Mouse (Mus musculus): ENCODE data around the gene Gm12216. TPM values are rescaled to one million over a fixed set of nuclear protein-coding genes. Genes with fewer than 3 reads are reported as not detected.

The Gm12216 gene
- polyA plus RNA-seq, 1 experiment from 2014 or later, result 0.41 TPM

DNA sequence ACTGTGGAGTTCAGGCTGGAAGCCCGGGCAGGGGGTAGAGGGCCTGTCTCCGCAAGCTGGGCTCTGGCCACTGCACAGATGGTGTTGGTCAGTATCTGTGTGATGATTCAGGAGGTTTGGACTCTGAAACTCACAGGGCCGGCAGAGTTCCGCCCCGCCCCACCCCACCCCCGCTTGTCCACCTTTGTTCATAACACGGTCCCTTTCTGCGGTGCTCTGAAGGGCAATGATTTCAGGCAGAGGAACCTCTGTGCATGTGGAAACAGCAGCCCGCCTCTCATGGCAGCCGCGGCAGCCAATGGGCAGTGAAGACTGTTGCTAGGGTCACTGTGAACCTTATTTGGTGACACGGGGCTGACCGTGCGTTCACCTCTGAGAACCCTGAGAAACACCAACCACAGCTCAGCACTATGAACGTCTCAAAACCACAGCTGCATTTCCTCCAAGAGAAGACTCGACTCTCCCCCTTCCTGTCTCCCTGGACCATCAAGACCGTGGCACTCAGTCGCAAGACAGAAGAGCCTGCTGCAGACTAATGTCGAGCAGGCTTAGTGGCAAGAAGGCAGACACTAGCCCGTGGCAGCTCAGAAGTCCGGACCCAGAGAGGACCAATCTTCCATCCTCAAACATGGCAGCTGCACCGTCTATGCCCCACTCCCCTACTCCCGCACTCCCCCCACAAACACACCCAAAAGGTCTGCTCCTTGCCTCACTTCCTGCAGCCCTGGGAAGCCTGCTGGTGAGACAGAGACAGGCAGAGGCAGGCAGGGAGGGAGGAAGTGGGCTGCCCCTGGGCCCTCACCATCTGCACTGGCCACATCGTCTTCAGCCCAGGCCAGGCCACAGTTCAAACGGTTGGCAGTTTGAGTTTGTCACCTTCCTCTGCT is 64.1 kb downstream of the Gm12216 start:
- DNase-seq (ENCODE audit: low spot score), result no peak
- no peaks in the 10 kb centered on the region for H3K36me3 ChIP-seq
- no peak overlapping the region for H3K4me3 ChIP-seq
- H3K27ac ChIP-seq, result peak overlapping the region; percentile 74
- no peaks in the 10 kb centered on the region for H3K27me3 ChIP-seq (ENCODE audit: low read depth, poor library complexity, severe bottlenecking)
- no peaks in the 10 kb centered on the region for H3K9me3 ChIP-seq (replicated peaks)
- 72% methylated on average over 25 of the region's 25 CpGs for WGBS
- peaks cover 26% of the 10 kb centered on the region for H3K4me1 ChIP-seq

- DNase-seq (ENCODE audit: low spot score), result no peak
- H3K36me3 ChIP-seq, result no peaks in the 10 kb centered on the region
- no peaks in the 10 kb centered on the region for H3K9me3 ChIP-seq (replicated peaks)
- H3K4me3 ChIP-seq, result no peak overlapping the region
- no peaks in the 10 kb centered on the region for H3K27me3 ChIP-seq (ENCODE audit: low read depth, poor library complexity, severe bottlenecking)
- peak overlapping the region; percentile 53; the same call in 1 of the 2 replicates for H3K27ac ChIP-seq
- 81% methylated on average over 3 of the region's 3 CpGs for WGBS
- peaks cover 32% of the 10 kb centered on the region for H3K4me1 ChIP-seq
Measured at GRCm38 (mm10) chr11:53794015-53794414, 65.0 kb downstream of the Gm12216 start.

DNA sequence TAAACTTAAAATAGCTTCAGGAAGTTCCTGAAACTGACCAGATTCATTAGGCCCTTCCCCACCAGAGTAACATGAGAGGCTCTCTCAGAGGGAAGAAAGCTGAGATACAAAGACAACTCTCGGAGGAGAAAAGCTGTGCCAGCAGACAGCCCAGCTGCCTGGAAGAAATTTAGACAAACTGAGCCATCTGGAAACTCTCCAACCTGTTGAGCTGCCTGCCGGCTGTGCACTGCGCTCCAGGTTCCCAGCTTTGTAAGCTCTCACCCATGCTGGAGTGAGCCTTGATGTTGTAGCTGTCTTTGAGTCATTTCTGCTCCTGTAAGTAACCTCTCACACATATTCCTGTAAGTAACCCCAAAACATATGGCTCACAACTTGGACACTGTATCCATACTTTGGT is 66.1 kb downstream of the Gm12216 start:
- H3K9me3 ChIP-seq (replicated peaks), result no peaks in the 10 kb centered on the region
- H3K27me3 ChIP-seq (ENCODE audit: low read depth, poor library complexity, severe bottlenecking), result no peaks in the 10 kb centered on the region
- H3K4me1 ChIP-seq, result peaks cover 40% of the 10 kb centered on the region
- H3K4me3 ChIP-seq, result no peak overlapping the region
- no peak overlapping the region for H3K27ac ChIP-seq
- H3K36me3 ChIP-seq, result no peaks in the 10 kb centered on the region
- DNase-seq (ENCODE audit: low spot score), result no peak
- WGBS, result 76% methylated on average over 3 of the region's 3 CpGs

GRCm38 (mm10) chr11:53789277-53789676 is 69.8 kb downstream of the Gm12216 start:
- H3K4me3 ChIP-seq, result no peak overlapping the region
- no peaks in the 10 kb centered on the region for H3K36me3 ChIP-seq
- 77% methylated on average over 3 of the region's 3 CpGs for WGBS
- H3K9me3 ChIP-seq (replicated peaks), result no peaks in the 10 kb centered on the region
- H3K27me3 ChIP-seq (ENCODE audit: low read depth, poor library complexity, severe bottlenecking), result no peaks in the 10 kb centered on the region
- no peak overlapping the region for H3K27ac ChIP-seq
- DNase-seq (ENCODE audit: low spot score), result no peak
- peaks cover 23% of the 10 kb centered on the region for H3K4me1 ChIP-seq

DNA sequence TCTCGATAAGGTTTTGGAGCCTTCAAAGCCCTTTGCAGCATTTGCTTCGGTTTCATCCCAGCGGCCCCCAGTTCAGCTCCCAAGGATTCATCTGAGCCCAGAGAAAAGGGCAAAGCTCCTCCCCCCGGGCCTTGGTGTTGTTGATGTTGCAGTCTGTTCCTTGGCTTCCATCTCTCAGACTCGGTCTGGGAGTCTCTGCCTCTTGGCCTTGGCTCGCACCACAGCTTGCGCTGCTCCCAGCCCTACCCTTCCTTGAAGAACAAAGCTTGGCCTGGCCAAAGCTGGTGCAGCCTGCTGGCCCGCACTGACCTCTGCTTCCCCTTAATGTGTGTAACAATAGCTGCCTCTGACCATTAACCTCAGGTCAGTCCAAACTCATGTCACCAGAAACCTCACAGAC is 70.9 kb downstream of the Gm12216 start:
- Histone ChIP-seq H3K4me3 (no peak overlapping the region), H3K4me1 (peaks cover 20% of the 10 kb centered on the region), H3K27ac (peak overlapping the region; percentile 11; the same call in 1 of the 2 replicates), H3K9me3 (replicated peaks) (no peaks in the 10 kb centered on the region), H3K27me3 (ENCODE audit: low read depth, poor library complexity, severe bottlenecking) (no peaks in the 10 kb centered on the region), H3K36me3 (no peaks in the 10 kb centered on the region)
- WGBS, result 69% methylated on average over 8 of the region's 8 CpGs
- DNase-seq (ENCODE audit: low spot score), result no peak

- WGBS, result 86% methylated on average over 13 of the region's 13 CpGs
- no peak for DNase-seq (ENCODE audit: low spot score)
- H3K36me3 ChIP-seq, result no peaks in the 10 kb centered on the region
Measured at GRCm38 (mm10) chr11:53786058-53787031, 72.7 kb downstream of the Gm12216 start.

DNA sequence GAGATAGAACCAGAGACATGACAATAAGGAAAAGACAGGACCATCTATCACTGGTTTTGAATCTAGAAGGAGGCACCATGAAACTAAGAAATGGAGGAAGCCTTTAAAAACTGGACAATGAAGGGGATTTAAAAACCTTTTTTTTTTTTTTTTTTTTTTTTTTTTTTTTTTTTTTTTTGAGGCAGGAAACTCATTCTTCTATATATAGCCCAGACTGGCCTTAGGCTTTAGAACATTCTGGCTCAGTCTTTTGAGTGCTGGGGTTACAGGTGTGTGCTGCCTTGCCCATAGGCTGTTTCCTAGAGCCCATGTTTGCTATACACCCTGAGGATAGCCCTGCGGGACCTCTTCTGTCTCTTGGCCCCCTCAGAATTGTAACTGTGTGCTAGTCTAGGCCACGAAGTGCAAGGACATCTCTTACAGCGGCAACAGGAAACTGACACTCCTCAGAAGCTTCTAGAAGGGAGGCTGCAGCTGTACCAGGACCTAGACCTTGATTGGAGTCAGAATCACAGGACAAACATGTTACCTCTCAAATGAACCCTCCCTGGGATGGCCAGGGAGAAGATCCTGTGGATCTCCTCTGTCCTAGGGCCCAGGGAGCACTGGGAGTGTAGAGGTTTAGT is 73.6 kb downstream of the Gm12216 start:
- Histone ChIP-seq H3K9me3 (replicated peaks) (no peaks in the 10 kb centered on the region), H3K4me1 (peaks cover 23% of the 10 kb centered on the region), H3K4me3 (no peak overlapping the region), H3K27ac (no peak overlapping the region), H3K36me3 (no peaks in the 10 kb centered on the region), H3K27me3 (ENCODE audit: low read depth, poor library complexity, severe bottlenecking) (no peaks in the 10 kb centered on the region)
- 87% methylated on average over 3 of the region's 3 CpGs for WGBS
- DNase-seq (ENCODE audit: low spot score), result no peak

More at GRCm38 (mm10) chr11:53786058-53787031, 72.7 kb downstream of the Gm12216 start:
- Histone ChIP-seq H3K27ac (no peak overlapping the region), H3K4me3 (no peak overlapping the region), H3K4me1 (peaks cover 21% of the 10 kb centered on the region), H3K9me3 (replicated peaks) (no peaks in the 10 kb centered on the region), H3K27me3 (ENCODE audit: low read depth, poor library complexity, severe bottlenecking) (no peaks in the 10 kb centered on the region)

DNA sequence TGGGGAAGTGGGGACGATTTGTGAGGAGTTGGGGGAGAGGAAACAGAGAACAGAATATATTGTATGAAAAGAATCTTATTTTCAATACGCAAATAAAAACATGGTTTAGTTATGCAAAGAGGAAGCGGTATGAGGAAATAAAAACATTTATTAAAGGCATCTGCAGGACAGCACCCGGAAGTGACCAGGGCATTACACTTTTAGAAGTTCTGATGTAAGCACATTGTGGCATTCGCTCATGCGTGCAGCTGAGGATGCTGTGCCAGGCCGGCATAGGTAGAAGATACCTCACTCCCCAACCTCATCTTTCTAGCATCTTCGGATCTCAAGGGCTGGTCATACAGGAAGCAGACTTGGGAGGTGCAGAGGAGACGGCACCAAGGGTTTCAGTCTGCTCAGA is 75.8 kb downstream of the Gm12216 start:
- H3K36me3 ChIP-seq, result no peaks in the 10 kb centered on the region
- 93% methylated on average over 9 of the region's 9 CpGs for WGBS
- no peak overlapping the region for H3K27ac ChIP-seq
- peaks cover 12% of the 10 kb centered on the region for H3K4me1 ChIP-seq
- H3K4me3 ChIP-seq, result no peak overlapping the region
- no peak for DNase-seq (ENCODE audit: low spot score)
- H3K9me3 ChIP-seq (replicated peaks), result no peaks in the 10 kb centered on the region
- H3K27me3 ChIP-seq (ENCODE audit: low read depth, poor library complexity, severe bottlenecking), result no peaks in the 10 kb centered on the region

DNA sequence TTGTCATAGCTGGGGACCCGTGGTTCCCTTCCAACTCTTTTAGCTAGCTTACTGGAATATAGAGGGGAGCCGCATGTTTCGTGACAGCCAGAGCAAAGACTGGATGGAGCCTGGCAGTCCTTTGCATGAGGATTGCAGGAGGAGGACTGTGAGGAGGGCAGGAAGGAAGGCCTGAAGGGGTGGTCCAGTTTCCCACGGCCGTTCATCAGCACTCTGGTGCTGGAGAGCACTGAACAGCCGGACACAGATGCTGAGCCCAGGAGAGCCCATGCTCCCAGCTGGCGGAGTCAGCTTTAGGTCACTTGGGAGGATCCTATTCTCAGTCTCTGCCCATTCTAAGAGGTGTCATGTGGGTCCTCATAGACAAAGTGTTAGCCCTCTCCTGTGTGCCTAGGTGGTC is 77.1 kb downstream of the Gm12216 start:
- WGBS, result 93% methylated on average over 7 of the region's 7 CpGs
- Histone ChIP-seq H3K4me3 (no peak overlapping the region), H3K27ac (no peak overlapping the region), H3K27me3 (ENCODE audit: low read depth, poor library complexity, severe bottlenecking) (no peaks in the 10 kb centered on the region), H3K9me3 (replicated peaks) (no peaks in the 10 kb centered on the region), H3K4me1 (peaks cover 6% of the 10 kb centered on the region; the same call in 1 of the 2 replicates), H3K36me3 (no peaks in the 10 kb centered on the region)
- no peak for DNase-seq (ENCODE audit: low spot score)

DNA sequence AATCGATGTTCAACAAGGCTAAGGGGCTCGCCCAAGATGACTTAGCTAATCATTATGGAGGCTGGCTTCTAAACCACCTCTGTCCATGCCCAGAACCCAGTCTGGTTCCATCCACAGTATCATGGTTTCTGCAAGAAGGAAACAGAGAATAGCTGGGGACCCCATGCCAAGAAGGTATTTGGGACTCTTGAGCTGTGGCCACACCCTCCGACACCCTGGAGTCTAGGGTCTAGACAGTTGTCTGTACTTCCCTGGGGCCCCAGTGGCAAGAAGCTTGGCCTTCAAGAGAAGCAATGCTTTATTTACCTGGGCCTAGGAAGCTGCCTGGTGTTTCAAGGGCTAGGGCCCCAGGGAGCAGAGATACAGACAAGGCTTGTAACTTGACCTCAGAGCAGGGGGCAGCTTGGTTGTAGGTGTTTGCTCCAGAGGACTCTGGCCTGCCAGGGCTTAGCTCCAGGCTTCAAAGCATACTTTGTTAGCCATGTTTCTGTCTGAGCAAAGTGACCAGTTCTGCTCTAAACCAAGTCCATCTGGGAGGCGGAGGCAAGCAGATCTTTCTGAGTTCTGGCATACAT is 77.8 kb downstream of the Gm12216 start:
- Histone ChIP-seq H3K27me3 (ENCODE audit: low read depth, poor library complexity, severe bottlenecking) (no peaks in the 10 kb centered on the region), H3K4me1 (peaks cover 6% of the 10 kb centered on the region; the same call in 1 of the 2 replicates), H3K9me3 (replicated peaks) (no peaks in the 10 kb centered on the region), H3K27ac (no peak overlapping the region), H3K4me3 (no peak overlapping the region), H3K36me3 (peaks cover 5% of the 10 kb centered on the region)
- DNase-seq (ENCODE audit: low spot score), result no peak
- WGBS, result 90% methylated on average over 4 of the region's 4 CpGs

GRCm38 (mm10) chr11:53780262-53780661 is 78.8 kb downstream of the Gm12216 start:
- no peak overlapping the region for H3K27ac ChIP-seq
- no peaks in the 10 kb centered on the region for H3K27me3 ChIP-seq (ENCODE audit: low read depth, poor library complexity, severe bottlenecking)
- peaks cover 13% of the 10 kb centered on the region for H3K36me3 ChIP-seq
- DNase-seq (ENCODE audit: low spot score), result no peak
- no peaks in the 10 kb centered on the region for H3K9me3 ChIP-seq (replicated peaks)
- no peak overlapping the region for H3K4me3 ChIP-seq
- WGBS, result 71% methylated on average over 3 of the region's 3 CpGs
- peaks cover 6% of the 10 kb centered on the region; the same call in 1 of the 2 replicates for H3K4me1 ChIP-seq

DNA sequence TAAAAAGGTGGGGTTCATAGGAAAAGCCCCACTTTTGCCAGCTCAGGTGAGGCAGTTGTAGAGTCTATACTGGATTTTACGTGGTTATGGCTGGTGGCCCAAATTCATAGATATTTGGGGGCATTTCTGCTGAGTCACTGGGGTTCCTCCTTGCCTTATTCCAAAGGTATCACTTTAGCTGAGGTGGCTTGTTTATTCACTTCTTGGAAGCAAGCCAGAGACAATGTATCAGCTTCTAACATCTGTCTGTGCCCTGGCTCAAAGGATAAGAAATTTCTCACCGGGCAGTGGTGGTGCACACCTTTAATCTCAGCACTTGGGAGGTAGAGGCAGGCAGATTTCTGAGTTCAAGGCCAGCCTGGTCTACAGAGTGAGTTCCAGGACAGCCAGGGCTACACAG is 79.2 kb downstream of the Gm12216 start:
- Histone ChIP-seq H3K9me3 (replicated peaks) (no peaks in the 10 kb centered on the region), H3K27ac (no peak overlapping the region), H3K27me3 (ENCODE audit: low read depth, poor library complexity, severe bottlenecking) (no peaks in the 10 kb centered on the region), H3K4me1 (peaks cover 6% of the 10 kb centered on the region; the same call in 1 of the 2 replicates), H3K4me3 (no peak overlapping the region), H3K36me3 (peaks cover 17% of the 10 kb centered on the region)
- WGBS, result 89% methylated on average over 2 of the region's 2 CpGs
- no peak for DNase-seq (ENCODE audit: low spot score)
